Mouse (Mus musculus): ENCODE data around the gene Olfr504.
"Not testable (repeated sequence)": the region's sequence is repeated elsewhere in the genome, so short reads cannot be mapped to it uniquely, and the experiment has no call there.

Olfr504 gene

DNA sequence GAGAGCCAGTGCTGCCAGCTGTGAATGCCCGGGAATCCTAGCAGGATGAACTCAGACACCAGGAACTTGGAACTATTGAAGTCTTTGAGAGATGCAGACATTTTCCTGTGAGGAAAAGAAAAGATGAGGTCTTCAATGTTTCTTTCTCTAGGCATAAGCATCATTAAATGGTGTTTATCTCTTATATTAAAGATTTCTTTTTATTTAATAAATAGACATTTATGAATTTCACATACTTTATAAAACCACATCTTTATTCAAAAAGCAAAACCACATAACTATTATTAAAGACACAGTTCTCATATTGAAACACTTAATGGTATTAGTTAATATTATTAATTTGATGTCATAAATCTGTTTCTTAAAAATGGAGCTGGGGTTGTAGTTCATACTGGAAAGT lies at the start of gene Olfr504:
Gene Olfr504 (minus strand): TSS at position 101 of the 400 bp plus-strand sequence.
- in situ Hi-C loops (cut with MseI, MboI), result no loop called here

DNA sequence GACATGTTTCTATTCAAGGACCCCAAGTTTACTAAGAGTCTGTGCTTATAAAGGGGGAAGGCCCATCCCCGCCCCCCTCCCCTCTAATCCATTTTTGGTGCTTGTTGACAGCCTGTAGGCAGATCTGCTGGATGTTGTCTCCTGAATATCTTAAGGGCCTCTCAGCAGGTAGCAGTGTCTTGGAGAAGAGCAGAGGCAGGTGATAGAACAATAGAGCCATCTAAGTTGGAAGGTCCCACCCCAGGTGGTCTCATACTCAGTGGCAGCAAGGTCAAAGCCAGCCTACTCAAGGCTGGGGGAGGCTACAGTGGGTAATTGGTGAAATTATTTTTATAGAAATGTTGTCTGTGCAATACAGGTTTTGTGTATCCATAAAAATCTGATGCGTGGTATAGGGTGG lies 48.5 kb upstream of the Olfr504 start:
- in situ Hi-C loops (cut with MseI, MboI), result no loop called here

DNA sequence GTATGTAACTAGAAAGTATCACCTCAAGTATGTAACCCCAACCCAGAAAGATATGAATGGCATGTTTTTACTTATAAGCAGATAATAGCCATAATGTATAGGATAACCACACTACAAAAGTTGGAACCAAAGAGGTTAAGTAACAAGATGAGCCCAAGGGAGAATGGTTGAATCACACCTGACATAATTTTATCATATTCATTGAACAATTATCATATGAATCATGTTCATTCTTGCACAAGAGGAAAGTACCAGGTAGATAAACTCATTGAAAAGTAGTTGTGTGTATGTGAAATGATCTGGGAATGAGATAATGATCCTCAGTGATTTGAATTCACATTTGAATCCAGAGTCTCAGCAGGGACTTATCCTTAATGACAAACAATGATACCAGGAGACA lies 44.9 kb upstream of the Olfr504 start, which contains the start of gene Olfr506:
Gene Olfr506 (plus strand): TSS at position 301 of the 400 bp plus-strand sequence.
- in situ Hi-C loops (cut with MseI, MboI), result no loop called here

DNA sequence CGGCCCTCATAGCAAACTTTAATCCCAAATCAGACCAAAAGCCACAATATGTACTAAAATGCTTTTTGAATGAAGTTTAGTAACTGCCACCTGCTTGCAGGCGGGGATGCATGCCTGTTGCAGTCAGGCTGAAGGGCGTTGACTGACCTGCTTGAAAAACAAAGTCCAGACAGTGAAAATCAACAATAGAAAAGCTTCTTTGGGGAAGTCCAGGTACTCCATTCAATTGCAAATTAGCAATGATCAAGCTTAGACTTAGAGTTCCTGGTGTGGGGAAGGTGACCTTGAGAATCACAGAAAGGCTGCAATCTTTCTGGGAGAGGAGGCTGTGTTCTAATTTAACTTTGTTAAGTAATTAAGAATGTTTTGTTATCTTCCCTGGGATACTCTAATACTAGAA lies 36.3 kb upstream of the Olfr504 start:
- in situ Hi-C loops (cut with MseI, MboI), result not testable (repeated sequence)

GRCm38 (mm10) chr7:108589797-108590196 lies 24.2 kb upstream of the Olfr504 start:
- in situ Hi-C loops (cut with MseI, MboI), result no loop called here

DNA sequence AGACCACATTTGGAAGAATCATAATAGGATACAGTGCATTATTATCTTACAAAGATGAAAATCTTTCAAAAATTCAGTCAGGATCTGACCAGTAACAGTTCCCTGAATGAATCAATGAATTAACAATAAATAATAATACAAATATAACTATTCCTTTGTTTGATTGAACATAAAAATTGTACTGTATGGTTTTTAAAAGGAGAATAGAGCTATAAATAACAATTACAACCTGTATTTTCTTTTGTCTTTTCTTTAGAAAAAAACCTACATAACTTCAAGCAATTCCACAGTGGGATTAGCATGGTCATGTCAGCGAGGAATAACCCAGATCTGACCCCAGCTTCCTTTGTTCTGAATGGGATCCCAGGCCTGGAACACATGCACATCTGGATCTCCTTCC lies 21.4 kb downstream of the Olfr504 start, which contains the start of gene Olfr503:
Gene Olfr503 (plus strand): TSS at position 301 of the 400 bp plus-strand sequence.
- in situ Hi-C loops (cut with MseI, MboI), result not testable (repeated sequence)

DNA sequence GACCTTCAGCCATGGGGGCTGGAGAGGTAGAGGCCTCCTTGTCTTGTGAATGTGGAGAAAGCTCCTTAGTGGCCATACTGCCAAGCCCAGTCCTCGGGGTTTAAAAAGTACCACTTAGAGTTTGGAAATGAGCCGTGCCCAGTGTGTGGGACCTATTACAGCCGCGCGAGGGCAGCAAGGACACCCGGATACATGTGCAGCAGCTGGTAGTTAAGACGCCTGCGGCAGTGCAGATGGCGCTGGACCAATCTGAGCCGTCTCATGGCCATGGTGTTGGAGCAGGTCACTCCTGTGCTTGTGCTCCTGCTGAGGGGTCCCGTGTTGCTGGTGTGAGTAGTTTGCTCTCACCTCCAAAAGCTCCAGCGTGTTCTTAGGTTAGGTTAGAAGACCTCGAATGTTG lies 23.2 kb downstream of the Olfr504 start:
- in situ Hi-C loops (cut with MseI, MboI), result no loop called here

GRCm38 (mm10) chr7:108524965-108525364 lies 40.6 kb downstream of the Olfr504 start, which contains the start of gene Olfr502:
TSS of gene Olfr502 (minus strand) at chr7:108525065.
- in situ Hi-C loops (cut with MseI, MboI), result loop anchor here in 1 of 2 experiments (5.0 kb wide), 1 partner anchor 58 kb away; the partner anchor contains the start of gene Olfr498
